Mouse (Mus musculus) embryonic fibroblast, embryonic 13.5 days (primary cell): ENCODE results near the gene Arhgap18.

Experiments
- CTCF ChIP-seq: IDR thresholded peaks from 2 replicates; pipeline ENCODE4 v1.5.1; 2011; ENCODE audit warnings: mild to moderate bottlenecking, control low read depth, low read length, moderate library complexity, borderline replicate concordance; ENCODE audit not compliant: insufficient read depth
- POLR2A ChIP-seq: IDR thresholded peaks from 2 replicates; pipeline ENCODE4 v1.6.1; 2011; ENCODE audit warnings: low read depth, mild to moderate bottlenecking, control low read depth, low read length, moderate library complexity

- no peak for TF ChIP-seq POLR2A
- TF ChIP-seq CTCF, result no peak
Measured at GRCm38 (mm10) chr10:26772624-26773540, 19.7 kb downstream of the Arhgap18 start.
